Mouse (Mus musculus): ENCODE measurements at regions not wholly inside any gene's neighbourhood (a gene's known extent, or its start where the extent isn't known, plus 50 kb on each side); places are given as distances from the start of the nearest gene placed in this dataset.

DNA sequence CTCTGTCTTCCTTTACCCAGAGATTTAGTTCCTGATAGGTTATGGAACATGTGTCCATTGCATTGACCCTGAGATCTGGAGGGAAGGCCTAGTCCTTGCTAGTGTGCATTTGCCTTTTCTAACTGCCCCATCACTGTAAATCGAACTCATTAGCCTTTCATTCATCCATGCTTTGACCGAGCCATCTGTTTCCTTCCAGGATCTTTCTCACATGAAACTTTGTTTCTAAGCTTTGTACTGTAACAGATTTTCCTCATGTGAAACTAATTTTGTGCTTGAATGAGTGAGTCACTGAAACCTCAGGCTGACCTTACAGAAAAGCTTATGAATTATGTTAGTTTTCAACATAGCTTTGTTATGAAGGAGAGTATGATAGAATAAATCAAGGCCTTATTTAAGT is 880.1 kb downstream of the Abca13 start:
- TF ChIP-seq CTCF (IDR thresholded peaks at IDR 0.05; ENCODE audit: low read depth) (no peak), EP300 (IDR thresholded peaks at IDR 0.05; ENCODE audit: low read depth) (no peak)
